Mouse (Mus musculus): ENCODE data around the gene Shroom3. TPM values are rescaled to one million over a fixed set of nuclear protein-coding genes. Genes with fewer than 3 reads are reported as not detected.

The Shroom3 gene
- total RNA-seq, 2 experiments from 2014 or later, result 10.0 to 15.0 TPM

DNA sequence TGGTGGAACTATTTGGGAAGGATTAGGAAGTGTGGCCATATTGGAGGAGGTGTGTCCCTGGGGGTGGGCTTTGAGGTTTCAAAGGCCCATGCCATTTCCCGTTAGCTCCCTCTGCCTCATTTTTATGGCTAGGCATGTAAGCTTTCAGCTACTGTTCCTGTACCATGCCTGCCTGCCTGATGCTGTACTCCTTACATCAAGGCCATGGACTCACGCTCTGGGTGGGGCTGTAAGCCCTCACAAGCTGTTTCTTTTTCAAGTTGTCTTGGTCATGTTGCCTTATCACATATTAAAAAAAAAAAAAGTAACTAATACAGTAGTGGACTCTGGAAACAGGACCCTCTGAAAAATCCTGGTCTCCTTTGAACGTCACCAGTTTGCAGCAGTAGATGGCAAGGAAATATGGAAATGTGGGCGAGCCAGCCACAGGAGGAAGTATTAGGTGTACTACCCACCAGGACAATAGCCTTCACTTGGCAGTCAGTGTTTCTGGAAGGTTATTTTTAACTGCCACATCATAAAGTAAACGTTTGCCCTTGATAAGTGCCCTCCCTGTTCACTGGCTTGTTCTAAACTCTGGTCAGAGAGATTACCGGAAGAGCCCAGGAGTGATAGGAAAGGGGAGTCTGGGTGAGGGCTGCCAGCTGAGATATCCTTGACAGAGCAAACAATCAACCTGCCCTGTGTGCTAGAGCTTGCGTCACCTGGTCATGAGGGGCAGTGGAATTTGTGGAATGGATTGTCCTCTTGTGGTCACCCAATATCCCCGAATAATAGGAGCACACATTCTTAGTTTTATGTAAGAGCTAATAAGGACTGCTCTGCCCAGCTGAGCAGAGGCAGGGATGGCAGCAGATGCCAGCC is 62.4 kb downstream of the Shroom3 start:
- DNase-seq (ENCODE audit: low spot score in 2 of 2), result no peak

DNA sequence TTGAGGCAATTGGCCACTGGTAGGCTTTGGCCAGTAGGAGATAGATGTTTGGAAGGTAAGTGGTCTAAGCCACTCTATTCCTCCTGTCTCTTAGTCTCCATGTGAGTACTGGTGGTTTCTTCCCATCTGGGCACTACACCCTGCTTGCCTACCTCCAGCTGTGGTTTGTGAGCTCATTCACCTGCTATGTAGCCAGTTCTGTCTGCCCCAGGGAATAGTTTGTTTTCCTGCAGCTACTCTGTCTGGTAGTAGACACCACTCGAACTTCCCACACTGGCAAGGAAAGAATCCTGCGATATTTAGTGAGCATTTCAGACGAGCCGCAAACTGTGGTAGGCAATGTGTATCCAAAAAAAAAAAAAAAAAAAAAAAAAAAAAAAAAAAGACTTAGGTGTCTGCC is 68.3 kb downstream of the Shroom3 start:
- no peak for DNase-seq (ENCODE audit: low spot score in 2 of 2)

DNA sequence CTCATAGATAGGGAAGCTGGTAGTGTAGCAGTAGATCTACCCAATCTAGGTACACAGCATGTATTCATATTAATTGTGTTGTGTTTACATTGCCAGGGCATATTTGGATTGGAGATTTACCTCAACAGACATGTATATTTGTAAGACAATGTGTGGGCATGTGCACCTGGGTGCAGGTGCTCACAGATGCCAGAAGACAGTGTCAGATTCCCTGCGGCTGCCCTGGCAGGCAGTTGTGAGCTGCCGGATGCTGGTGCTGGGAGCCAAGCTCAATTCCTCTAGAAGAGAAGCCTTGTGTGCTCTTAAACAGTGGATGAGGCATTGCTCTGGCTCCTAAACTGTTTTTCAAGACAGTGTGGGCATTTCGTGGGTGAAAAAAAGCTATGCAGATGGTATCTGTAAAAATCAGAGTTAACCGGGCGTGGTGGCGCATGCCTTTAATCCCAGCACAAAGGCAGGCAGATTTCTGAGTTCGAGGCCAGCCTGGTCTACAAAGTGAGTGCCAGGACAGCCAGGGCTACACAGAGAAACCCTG is 72.1 kb downstream of the Shroom3 start:
- DNase-seq (ENCODE audit: low spot score in 2 of 2), result no peak

DNA sequence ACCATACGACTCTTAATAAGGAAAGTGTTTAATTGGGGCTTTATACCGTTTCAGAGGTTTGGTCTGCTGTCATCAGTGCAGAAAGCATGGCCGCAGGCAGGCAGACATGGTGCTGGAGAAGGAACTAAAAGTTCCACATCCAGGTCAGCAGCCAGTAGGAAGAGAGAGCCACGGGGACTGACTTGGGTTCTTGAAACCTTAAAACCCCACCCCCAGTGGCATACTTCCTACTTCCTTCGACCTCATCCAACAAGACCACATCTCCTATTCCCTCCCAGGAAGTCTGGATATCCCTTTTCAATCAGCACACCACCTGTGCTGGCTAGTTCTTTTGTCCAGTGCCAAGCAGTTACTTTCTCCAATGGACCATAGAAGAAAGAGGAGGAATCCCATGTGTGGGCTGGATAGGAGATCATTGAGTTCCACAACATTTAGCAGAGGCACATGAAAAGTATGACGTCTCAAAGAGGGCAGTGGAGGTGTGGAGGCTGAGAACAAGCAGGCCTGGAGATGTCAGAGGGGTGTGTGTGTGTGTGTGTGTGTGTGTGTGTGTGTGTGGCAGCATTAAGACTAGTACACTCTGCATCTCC is 76.0 kb downstream of the Shroom3 start:
- DNase-seq (ENCODE audit: low spot score in 2 of 2), result no peak

DNA sequence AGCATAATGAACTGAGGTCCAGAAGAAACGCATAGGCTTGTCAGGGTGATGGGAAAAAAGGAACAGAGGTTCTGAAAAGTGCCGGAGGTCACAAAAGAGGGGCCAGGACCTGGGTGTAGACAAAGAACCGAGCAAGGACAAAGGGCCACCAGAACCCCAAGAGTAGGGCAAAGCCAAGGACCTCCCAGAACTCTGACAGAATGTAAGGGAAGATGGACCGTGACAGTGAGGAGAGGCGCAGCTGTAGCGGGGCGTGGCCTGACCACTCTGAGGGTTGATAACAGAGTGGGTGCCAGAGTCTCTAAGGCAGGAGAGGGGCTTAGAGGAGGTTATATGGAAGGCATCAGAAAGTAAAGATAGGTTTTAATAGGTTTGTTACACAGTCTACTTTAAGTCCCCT is 77.3 kb downstream of the Shroom3 start:
- no peak for DNase-seq (ENCODE audit: low spot score in 2 of 2)

DNA sequence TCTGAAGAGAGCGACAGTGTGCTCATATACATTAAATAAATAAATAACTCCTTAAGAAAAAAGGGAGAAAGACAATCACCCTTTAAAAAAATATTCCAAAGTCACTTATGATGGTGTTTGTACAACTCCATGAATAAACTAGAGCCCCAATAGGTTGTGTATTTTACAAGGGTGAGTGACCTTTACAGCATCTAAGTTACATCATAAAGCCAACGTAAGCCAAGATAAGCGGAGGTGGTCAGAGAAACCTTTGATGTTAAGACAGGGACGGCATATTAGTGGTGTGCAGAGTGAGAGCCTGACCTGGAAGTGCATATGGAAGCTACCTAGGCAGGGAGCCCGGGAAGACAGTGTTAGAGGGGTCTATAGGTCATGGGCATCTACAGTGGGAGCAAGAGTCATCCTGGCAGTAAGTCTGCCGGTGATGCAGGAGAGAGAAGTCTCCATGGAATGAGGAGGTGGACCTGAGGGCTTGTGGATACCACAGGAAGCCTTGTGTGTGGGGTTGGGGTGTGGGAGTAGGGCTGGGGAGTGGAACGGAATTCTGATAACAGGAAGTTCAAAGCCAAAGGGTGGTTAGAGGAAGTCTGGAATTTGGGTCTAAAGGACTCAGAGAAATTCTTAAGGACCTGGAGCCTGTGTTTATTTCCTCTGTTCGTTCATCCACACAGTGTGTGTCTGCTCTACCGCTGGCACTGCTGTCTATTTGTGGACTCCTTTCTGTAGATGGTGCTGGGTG is 78.5 kb downstream of the Shroom3 start:
- no peak for DNase-seq (ENCODE audit: low spot score in 2 of 2)

DNA sequence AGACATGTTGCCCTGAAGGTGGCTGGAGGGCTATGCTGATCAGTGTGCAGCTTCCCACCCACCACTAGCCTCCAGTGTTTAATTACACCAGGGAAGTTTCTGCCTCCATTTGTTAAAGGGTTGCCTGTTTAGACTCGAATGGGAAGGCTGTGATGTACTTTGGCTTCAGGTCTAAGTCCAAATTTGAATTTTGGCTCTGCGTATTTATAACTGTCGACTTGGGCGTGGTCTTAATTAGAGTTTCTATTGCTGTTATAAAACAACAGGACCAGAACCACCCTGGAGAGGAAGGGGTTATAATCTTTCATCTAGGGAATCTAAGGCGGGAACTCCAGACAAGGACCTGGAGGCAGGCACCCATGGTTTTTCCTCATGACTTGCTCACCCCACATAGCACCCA is 79.2 kb downstream of the Shroom3 start:
- no peak for DNase-seq (ENCODE audit: low spot score in 2 of 2)

DNA sequence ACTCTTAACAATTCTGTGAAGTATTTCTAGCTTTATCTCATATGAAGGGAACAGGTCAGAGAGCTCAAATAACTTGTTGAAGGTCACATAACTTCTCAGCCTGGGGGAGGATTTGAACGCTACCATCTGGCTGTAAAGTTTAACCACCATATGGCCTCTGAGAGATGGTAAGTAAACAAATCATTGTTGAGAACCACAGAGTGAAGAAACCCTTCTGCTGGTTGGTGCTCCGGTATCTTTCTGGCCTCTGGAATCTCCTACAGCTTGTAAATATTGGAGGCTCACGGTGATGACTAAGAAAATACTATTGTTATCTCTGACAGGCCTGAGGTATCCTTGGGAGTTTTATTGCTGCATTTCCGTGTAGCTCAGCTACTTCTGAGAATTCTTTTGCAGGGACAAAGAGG is 80.3 kb downstream of the Shroom3 start:
- no peak for DNase-seq (ENCODE audit: low spot score in 2 of 2)

DNA sequence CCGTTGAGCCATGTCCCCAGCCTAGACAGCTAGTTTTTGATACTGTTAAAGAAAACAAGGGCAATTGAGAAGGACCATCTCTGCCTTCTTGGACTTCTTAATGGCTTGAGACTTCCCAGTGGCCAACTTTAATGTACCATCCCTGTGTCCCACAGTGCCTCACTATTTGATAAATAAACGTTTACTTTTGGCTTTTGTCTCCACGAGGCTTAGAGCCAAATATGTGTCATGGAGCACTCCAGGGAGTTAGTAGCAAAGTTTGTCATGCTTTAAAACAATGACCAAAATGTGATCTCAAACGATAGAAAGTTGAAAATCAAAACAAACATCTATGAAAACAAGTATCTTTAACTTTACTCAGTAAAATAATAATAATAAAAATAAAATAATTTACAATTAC is 83.1 kb downstream of the Shroom3 start:
- no peak for DNase-seq (ENCODE audit: low spot score in 2 of 2)

DNA sequence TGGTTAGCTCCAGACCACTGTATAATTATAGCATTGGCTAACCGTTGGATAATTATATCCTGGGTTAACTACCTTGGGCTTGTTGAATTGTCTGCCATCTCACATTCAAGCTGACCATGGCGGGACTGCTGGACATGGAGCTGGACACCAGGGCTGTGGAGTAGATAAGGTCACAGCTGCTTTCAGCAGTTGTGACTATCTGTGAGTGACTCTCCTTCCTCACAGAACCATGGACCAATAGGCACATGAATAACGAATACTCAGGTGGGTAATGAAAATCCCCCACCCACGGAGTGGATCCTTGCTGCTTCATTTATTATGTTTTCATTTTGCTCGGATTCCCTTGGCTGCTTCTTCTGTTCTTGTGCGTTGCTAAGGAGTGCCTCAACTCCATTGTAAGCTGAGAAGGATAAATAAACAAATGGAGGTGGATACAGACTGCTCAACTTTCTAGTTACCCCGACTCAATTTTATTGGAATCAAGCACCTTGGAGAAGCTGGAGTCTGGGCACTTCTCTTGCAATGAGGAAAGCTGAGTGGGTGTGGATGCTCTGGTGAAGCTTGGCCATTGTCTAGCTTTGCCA is 84.1 kb downstream of the Shroom3 start:
- DNase-seq (ENCODE audit: low spot score in 2 of 2), result no peak

DNA sequence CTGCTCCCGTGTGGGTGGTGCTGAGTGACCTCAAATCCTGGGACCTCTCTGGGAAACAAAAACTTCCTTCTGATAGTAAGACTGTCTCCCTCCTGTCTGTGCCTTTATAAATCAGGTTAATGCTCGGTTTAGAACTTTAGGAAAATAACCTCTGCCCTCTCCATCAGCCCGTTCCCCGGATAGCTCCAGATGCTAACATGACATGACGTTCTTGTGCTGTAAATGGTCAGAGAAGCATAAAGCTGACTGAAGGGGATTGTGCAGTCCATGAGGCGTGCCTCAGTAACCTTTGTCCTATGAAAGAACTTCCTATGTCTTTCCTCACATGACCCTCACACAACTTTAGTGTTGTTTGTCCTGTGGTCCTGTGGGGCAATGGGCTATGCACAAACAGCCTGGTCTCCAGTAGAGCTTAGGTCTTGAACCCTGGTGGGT is 84.6 kb downstream of the Shroom3 start:
- no peak for DNase-seq (ENCODE audit: low spot score in 2 of 2)

DNA sequence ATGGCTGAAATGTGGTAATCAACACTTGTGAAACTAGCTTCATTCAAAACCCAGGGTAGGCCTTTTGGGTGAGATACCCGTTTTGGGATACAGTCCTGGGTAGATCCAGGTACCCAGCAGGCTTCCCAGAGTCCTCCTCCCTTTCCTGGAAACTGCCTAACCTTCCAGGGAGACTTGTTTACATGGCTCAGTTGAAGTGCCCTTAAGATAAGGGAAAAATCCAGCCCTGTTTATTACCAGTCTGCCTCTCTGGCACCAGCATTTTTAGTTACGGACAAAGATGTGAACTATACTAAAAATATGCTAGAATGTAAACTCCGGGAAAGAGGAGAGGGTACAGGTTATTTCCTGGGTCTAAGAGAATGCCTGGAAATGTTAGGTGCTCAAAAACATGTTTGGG is 90.6 kb downstream of the Shroom3 start:
- no peak for DNase-seq (ENCODE audit: low spot score in 2 of 2)

DNA sequence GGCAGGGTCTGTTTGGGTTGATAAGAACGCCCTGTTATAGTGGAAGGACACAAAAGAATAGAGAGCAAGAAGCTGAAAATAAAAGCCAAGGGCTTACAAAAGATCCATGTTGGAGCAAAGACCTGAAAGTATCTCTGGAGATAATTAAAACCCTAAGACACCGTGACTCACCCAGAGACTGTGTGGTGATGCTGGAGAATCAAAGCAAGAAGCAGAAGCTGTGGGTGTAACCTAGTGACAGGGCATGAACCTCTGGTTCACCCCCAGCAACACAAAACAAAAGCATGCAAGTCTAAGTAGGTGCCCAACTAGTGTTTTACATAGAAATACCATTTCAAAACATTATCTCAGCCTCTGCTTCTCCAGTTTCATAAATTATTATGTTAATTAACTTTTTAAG is 91.2 kb downstream of the Shroom3 start:
- no peak for DNase-seq (ENCODE audit: low spot score in 2 of 2)

DNA sequence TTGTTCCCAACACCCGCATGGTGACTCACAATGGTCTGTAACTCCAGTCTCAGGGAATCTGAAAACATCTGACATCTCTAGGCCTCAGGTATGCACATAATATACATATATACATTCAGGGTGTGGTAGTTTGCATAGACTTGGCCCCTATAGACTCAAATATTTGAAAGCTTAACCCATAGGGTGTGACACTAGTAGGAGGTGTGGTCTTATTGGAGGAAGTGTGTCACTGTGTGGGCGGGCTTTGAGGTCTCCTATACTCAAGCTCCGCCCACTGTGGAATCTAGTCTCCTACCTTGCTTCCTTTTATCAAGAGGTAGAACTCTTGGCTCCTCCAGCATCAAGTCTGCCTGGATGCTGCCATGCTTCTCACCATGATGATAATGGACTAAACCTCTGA is 91.7 kb downstream of the Shroom3 start:
- DNase-seq (ENCODE audit: low spot score in 2 of 2), result no peak

DNA sequence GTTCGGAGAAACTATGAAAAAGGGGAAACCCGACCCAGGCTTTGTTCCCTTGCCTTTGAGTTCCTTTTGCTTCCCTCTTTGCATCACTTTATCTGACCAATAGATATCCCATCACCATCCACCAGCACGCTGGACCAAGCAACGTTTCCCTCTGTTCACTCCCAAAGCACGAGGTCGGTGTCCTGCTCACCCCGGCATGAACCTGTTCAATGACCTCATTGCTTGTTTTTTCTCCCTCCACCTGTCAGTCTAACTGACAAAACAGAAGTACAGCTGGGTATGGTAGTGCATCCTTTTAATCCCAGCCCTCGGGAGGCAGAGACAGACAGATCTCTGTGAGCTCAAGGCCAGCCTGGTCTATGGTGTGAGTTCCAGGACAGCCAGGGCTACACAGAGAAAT is 95.2 kb downstream of the Shroom3 start:
- no peak for DNase-seq (ENCODE audit: low spot score in 2 of 2)

DNA sequence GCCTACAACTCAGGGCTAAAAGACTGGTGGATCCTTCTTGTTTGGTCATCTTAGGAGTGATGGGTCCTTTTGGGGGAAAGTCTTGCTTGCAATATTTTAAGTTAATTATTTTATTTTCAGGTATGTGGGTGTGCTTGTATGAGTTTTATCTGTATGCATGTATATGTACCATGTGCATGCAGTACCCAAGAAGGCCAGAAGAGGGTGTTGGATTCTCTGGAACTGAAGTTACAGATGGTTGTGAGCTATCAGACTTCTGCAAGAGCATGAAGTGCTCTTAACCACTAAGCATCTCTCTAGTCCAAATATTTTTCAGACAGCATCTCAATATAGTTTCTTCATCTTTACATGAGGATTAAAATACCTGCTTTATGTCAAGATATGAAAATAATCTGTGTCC is 97.8 kb downstream of the Shroom3 start:
- no peak for DNase-seq (ENCODE audit: low spot score in 2 of 2)

DNA sequence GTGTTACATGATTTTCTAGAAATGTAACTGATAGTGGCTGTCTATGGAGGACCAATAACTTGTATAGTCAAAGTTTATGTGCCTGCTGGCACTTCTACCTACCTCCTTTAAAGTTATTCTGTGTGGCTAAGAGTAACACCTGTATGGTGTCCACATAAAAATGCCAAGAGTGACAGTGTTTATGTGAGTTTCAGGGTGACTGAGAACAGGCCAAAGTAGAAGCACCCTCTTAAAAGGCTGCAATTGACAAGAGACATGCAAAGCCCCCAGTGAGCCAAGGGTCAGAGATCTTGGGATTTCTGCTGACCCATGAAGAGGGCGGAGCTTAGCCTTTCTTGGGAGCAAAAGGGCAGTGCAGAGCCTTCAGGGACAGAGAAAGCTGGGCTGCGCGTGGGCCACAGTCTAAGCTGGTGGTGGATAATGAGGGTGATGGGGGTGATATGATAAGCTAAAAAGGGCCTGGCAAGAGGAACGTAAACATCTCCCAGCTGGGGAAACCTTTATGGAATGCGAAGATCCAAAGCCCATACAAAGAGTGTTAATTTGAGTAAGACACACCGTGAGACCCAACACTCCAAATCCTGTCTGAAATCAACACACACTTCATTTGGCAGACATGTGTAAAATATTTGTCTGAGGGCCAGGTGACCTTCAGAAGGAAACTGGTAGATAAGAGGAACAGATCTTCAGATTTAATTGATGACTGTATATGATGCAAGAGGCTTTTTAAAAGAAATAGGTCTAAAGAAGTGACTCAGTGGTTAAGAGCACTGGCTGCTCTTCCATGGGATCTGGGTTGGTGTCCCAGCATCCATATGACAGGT is 101.0 kb downstream of the Shroom3 start:
- no peak for DNase-seq (ENCODE audit: low spot score in 2 of 2)

DNA sequence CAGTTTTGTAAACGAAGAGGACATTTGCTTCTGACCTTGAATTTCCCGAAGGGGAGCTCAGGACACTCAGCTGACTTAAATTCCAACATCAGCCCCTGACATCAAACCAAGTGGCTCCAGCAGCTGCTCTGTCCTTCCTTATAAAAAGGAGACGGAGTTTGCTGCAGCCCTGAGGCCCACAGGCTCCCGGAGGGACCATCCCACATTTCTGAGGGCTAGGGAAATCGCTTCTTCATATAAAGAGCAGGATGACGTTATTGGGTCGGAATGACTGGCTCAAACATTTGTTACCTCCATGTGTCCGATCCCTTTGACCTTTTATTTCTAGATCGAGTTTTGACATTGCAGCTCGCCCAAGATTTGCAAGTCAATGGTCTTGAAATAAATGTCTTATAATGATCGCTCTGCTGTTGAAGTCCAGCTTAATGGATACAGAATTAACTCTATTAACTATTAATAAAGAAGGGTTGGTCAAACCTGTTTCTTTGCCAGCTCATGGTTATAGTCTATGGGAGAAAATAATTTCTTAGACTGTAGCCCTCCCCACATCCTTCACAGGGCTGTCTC is 102.7 kb downstream of the Shroom3 start:
- no peak for DNase-seq (ENCODE audit: low spot score in 2 of 2)

DNA sequence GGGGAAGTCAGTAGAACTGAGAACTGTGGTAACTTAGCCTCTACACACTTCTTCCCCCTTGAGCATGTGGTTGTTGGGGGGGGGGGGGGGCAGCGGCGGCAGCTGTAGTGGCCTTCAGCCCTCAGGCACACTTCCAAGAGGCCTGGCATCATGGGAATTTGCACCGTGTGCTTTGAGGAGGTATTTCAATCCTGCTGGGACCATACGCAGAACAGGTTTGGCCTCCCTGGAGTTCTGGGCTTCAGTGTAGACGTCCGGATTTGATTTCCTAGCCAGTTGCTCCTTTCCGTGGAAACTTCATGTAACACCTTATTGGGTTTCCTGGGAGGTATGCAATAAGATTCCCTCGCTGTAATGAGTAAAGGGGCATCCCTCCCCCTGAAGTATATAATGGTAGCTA is 105.8 kb downstream of the Shroom3 start:
- DNase-seq (ENCODE audit: low spot score in 2 of 2), result no peak
